In the genomic region with DNA sequence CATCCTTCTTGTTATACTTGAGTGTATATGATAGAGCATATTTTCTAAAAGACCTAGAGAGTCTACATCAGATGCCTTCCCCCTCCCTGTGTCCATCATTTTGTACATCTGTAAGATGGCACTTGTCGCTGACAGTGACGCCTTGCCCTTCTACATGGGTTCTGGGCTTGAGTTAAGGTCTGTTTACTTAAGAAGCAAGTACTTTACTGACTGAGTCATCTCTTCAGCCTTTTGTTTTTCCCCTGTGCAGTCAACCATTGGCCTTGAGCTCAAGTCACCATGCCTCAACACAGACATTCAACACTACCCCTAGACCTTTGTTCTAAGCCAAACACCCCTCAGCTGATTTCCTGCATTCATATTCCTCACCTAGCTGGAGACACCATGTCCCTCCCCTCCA, we compare ENCODE assay signal across 29 mouse cellular contexts.
"Had no signal": no experiment of that assay in that cellular context is flagged by ENCODE, and none has a peak within 500 bp of the region (broad histone marks: within the 10 kb centered on the region; RNA-seq: fewer than 3 reads in every experiment).

No protein-coding gene starts in this region.

- H3K27ac ChIP-seq: left cerebral cortex, adult 2 months; limb, embryonic 10.5 days; limb, embryonic 12.5 days; limb, embryonic 13.5 days; limb, embryonic 15.5 days; liver, embryonic 12.5 days; liver, embryonic 13.5 days; liver, embryonic 14.5 days; liver, embryonic 15.5 days; lung, embryonic 15.5 days; macrophage; midbrain, embryonic 10.5 days; midbrain, embryonic 12.5 days; midbrain, embryonic 13.5 days; midbrain, embryonic 15.5 days had no signal

- ATAC-seq: liver, embryonic 12.5 days; liver, postnatal 0 days; lung, postnatal 0 days; midbrain, embryonic 13.5 days; midbrain, embryonic 15.5 days had no signal

- H3K36me3 ChIP-seq: limb, embryonic 10.5 days; limb, embryonic 12.5 days; limb, embryonic 13.5 days; limb, embryonic 15.5 days; liver, embryonic 12.5 days; liver, embryonic 13.5 days; liver, embryonic 15.5 days; lung, embryonic 15.5 days; midbrain, embryonic 10.5 days; midbrain, embryonic 12.5 days; midbrain, embryonic 13.5 days; midbrain, embryonic 15.5 days had no signal

- H3K4me3 ChIP-seq: left cerebral cortex, adult 2 months; limb, embryonic 10.5 days; limb, embryonic 12.5 days; limb, embryonic 13.5 days; limb, embryonic 15.5 days; liver, embryonic 12.5 days; liver, embryonic 13.5 days; liver, embryonic 15.5 days; lung, embryonic 15.5 days; megakaryocyte, embryonic 14.5 days; midbrain, embryonic 10.5 days; midbrain, embryonic 12.5 days; midbrain, embryonic 13.5 days; midbrain, embryonic 15.5 days; myocyte had no signal

- H3K9me3 ChIP-seq: limb, embryonic 10.5 days; limb, embryonic 12.5 days; limb, embryonic 13.5 days; limb, embryonic 15.5 days; liver, embryonic 12.5 days; liver, embryonic 13.5 days; liver, embryonic 15.5 days; lung, embryonic 15.5 days; midbrain, embryonic 10.5 days; midbrain, embryonic 12.5 days; midbrain, embryonic 13.5 days; midbrain, embryonic 15.5 days had no signal

- H3K4me1 ChIP-seq: liver, embryonic 12.5 days; liver, embryonic 13.5 days; liver, embryonic 15.5 days; midbrain, embryonic 15.5 days had no signal

- H3K9ac ChIP-seq: limb, embryonic 12.5 days; limb, embryonic 13.5 days; limb, embryonic 15.5 days; liver, embryonic 12.5 days; liver, embryonic 13.5 days; liver, embryonic 14.5 days; liver, embryonic 15.5 days; liver, postnatal 0 days; lung, embryonic 14.5 days; lung, embryonic 15.5 days; midbrain, embryonic 12.5 days; midbrain, embryonic 13.5 days; midbrain, embryonic 15.5 days had no signal

- DNase-seq: left cerebral cortex, postnatal 4 days; liver; liver, embryonic 13.5 days; liver, postnatal 0 days; lung, adult 18-20 months; lung, adult 2 months; lung, embryonic 14.5 days; lung, postnatal 10 days; lung, postnatal 14 days; lung, postnatal 36 days; midbrain, embryonic 14.5 days had no signal

- H3K27me3 ChIP-seq: limb, embryonic 12.5 days; limb, embryonic 13.5 days; limb, embryonic 15.5 days; liver, embryonic 12.5 days; liver, embryonic 13.5 days; liver, embryonic 15.5 days; lung, embryonic 15.5 days; midbrain, embryonic 12.5 days; midbrain, embryonic 13.5 days; midbrain, embryonic 15.5 days had no signal

- H3K4me2 ChIP-seq: limb, embryonic 12.5 days; limb, embryonic 13.5 days; limb, embryonic 15.5 days; liver, embryonic 11.5 days; liver, embryonic 12.5 days; liver, embryonic 13.5 days; liver, embryonic 15.5 days; lung, embryonic 14.5 days; lung, embryonic 15.5 days; midbrain, embryonic 12.5 days; midbrain, embryonic 13.5 days; midbrain, embryonic 15.5 days had no signal
